In the genomic region with DNA sequence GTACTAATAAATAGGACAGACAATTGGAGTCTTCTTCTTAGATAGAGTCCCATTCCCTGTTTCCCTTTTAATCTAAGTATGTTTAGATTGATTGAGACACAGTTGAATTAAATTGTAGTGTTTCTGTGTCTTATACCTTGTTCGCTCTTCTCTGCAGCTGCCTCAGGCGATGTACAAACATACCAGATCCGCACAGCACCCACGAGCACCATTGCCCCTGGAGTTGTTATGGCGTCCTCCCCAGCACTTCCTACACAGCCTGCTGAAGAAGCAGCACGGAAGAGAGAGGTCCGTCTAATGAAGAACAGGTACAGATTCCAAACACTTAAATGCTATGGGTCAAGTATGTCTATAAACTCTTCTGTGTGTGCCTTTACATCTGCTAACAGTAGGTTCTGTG, we compare ENCODE assay signal across 27 mouse cellular contexts. TPM values are rescaled to one million over a fixed set of nuclear protein-coding genes. Genes with fewer than 3 reads are reported as not detected.
DNase-seq lines count a peak whose midpoint lies in the region; ATAC-seq and TF ChIP-seq lines count a peak whose summit lies in the region.
"Had no signal": no experiment of that assay in that cellular context is flagged by ENCODE, and none has a peak within 500 bp of the region (broad histone marks: within the 10 kb centered on the region; RNA-seq: fewer than 3 reads in every experiment).

No protein-coding gene starts in this region.

- H3K9me3 ChIP-seq in E14TG2a.4 (ENCODE audit: low read length) (no peaks in the 10 kb centered on the region), ES-E14 (ENCODE audit: control insufficient read depth, insufficient read depth, low read depth, low read length) (no peaks in the 10 kb centered on the region)
- H3K9me3 ChIP-seq: forebrain, embryonic 10.5 days; forebrain, embryonic 13.5 days; G1E; heart, embryonic 12.5 days; heart, embryonic 15.5 days; hindbrain, embryonic 10.5 days; hindbrain, embryonic 13.5 days; intestine, embryonic 15.5 days had no signal

- ATAC-seq in frontal cortex, adult (ENCODE audit: low TSS enrichment): peak; percentile 82
- ATAC-seq: activated CD4-positive, CD25-positive, alpha-beta regulatory T cell, adult 4 months; forebrain, embryonic 13.5 days; forebrain, embryonic 16.5 days; hindbrain, embryonic 16.5 days; intestine, embryonic 15.5 days; Patski had no signal

- H3K27me3 ChIP-seq in E14TG2a.4 (ENCODE audit: insufficient read depth, low read length): no peaks in the 10 kb centered on the region
- H3K27me3 ChIP-seq: forebrain, embryonic 13.5 days; heart, embryonic 12.5 days; heart, embryonic 15.5 days; hindbrain, embryonic 13.5 days; intestine, embryonic 15.5 days; Patski had no signal

- H3K36me3 ChIP-seq in E14TG2a.4 (ENCODE audit: insufficient read depth, low read length) (peaks cover 26% of the 10 kb centered on the region; the same call in 1 of the 2 replicates), ES-E14 (ENCODE audit: control insufficient read depth, insufficient read depth, low read length, poor library complexity, severe bottlenecking) (no peaks in the 10 kb centered on the region; the same call in 1 of the 2 replicates)

- no peak for TF ChIP-seq CTCF in E14TG2a.4 (conservative IDR thresholded peaks at IDR 0.05; ENCODE audit: low read length)

- peaks cover 43% of the 10 kb centered on the region for H3K4me1 ChIP-seq in E14TG2a.4 (replicated peaks; ENCODE audit: low read depth, low read length)
- peaks cover 6 to 19% of the 10 kb centered on the region in 2 experiments for H3K4me1 ChIP-seq in ES-E14 (ENCODE audit: control insufficient read depth in 2 of 2, insufficient read depth in 2 of 2, low read length in 2 of 2, poor library complexity in 1 of 2)
- H3K4me1 ChIP-seq: forebrain, embryonic 13.5 days; heart, embryonic 12.5 days; heart, embryonic 15.5 days; hindbrain, embryonic 10.5 days; hindbrain, embryonic 13.5 days; intestine, embryonic 15.5 days had no signal

- H3K4me3 ChIP-seq in E14TG2a.4 (replicated peaks; ENCODE audit: low read length) (peak overlapping the region; percentile 45), ES-E14 (ENCODE audit: insufficient read depth in 1 of 2, low read depth in 1 of 2, low read length in 2 of 2, poor library complexity in 1 of 2, severe bottlenecking in 1 of 2) (peak overlapping the region in 1 of 2 experiments; percentile 1; a peak in 1 of 4 replicates)
- H3K4me3 ChIP-seq: forebrain, embryonic 10.5 days; forebrain, embryonic 13.5 days; heart, embryonic 12.5 days; heart, embryonic 15.5 days; hindbrain, embryonic 10.5 days; hindbrain, embryonic 13.5 days; intestine, embryonic 15.5 days had no signal

- DNase-seq in frontal cortex, postnatal 14 days (ENCODE audit: low spot score in 2 of 2): no peak
- no peak for DNase-seq in ES-E14 (ENCODE audit: low read depth, low spot score)
- DNase-seq in cerebellum, adult 11-12 months: no peak
- DNase-seq in ovary, postnatal 14 days (ENCODE audit: low spot score): no peak
- DNase-seq: adrenal gland, adult 8-10 months; adrenal gland, postnatal 25 days; cerebellum, adult 18-20 months; cerebellum, adult 9-10 months; cerebellum, postnatal 14 days; gastrocnemius, postnatal 25 days; heart, postnatal 10 days; heart, postnatal 36 days; kidney, adult 11 months had no signal

- in situ Hi-C loops in ES-E14 (cut with MboI; ENCODE audit: low sequenced_read_pairs in 2 of 2, unreplicated experiment in 2 of 2): no loop called here

- H3K9ac ChIP-seq in ES-E14 (ENCODE audit: insufficient read depth, low read depth, low read length, poor library complexity, severe bottlenecking): no peak overlapping the region
- H3K9ac ChIP-seq: forebrain, embryonic 13.5 days; heart, embryonic 12.5 days; heart, embryonic 15.5 days; hindbrain, embryonic 13.5 days; intestine, embryonic 15.5 days had no signal

- peak overlapping the region; percentile 66; the same call in 1 of the 2 replicates for H3K27ac ChIP-seq in ES-E14 (ENCODE audit: insufficient read depth, low read depth, low read length, poor library complexity, severe bottlenecking)
- H3K27ac ChIP-seq: forebrain, embryonic 10.5 days; forebrain, embryonic 13.5 days; heart, embryonic 15.5 days; hindbrain, embryonic 10.5 days; hindbrain, embryonic 13.5 days; intestine, embryonic 15.5 days had no signal

TF ChIP-seq in ES-E14, 5 proteins besides CTCF, POLR2A, EP300 and RAD21:
- TF ChIP-seq ZC3H11A (IDR thresholded peaks at IDR 0.05; ENCODE audit: borderline replicate concordance, low read depth, low read length) (no peak), CHD2 (IDR thresholded peaks at IDR 0.05; ENCODE audit: low read depth, low read length) (no peak), MAFK (IDR thresholded peaks at IDR 0.05; ENCODE audit: insufficient read depth, low read depth, low read length) (no peak), HCFC1 (IDR thresholded peaks at IDR 0.05; ENCODE audit: borderline replicate concordance, insufficient read depth, low read length) (no peak), ZNF384 (IDR thresholded peaks at IDR 0.05; ENCODE audit: low read depth, low read length) (no peak)

RNA-seq across cellular contexts. Expression of gene Mettl21a, which starts 41.0 kb away (rescaled TPM):
- 18.6 and 25.8 TPM in 2 replicates for total RNA-seq in ES-E14 (2012; rRNA removed)

RNA-seq across cellular contexts. Expression of gene Creb1, which starts 43.6 kb away (rescaled TPM):
- total RNA-seq in ES-E14 (2012; rRNA removed): 23.4 and 35.1 TPM in 2 replicates
